Mouse (Mus musculus) forebrain, postnatal 0 days (tissue): ENCODE results near the gene Axin2. TPM values are rescaled to one million over a fixed set of nuclear protein-coding genes. Genes with fewer than 3 reads are reported as not detected.
A peak's percentile ranks its signal among the peaks of the same experiment; 100 is the strongest.

Experiments used
- ATAC-seq: fragments of 200-750 bp; cut with Nextera tagmentation; 2 replicates; pipeline ENCODE4 v1.8.0; 2017; ENCODE audit warnings: mild to moderate bottlenecking, moderate library complexity
- DNase-seq: peaks from one replicate; pipeline ENCODE4 v3.0.0-alpha.2; 2015
- H3K27ac ChIP-seq: fragments of 300-500 bp; sonication (generic); 2 replicates; pipeline ENCODE4 v1.5.1; 2014; ENCODE audit warnings: low read depth, mild to moderate bottlenecking, antibody characterized with exemption, low read length, moderate library complexity, mixed read lengths
- H3K27me3 ChIP-seq: fragments of 300-500 bp; sonication (generic); 2 replicates; pipeline ENCODE4 v1.6.1; 2014; ENCODE audit warnings: mild to moderate bottlenecking, low read length, mixed read lengths; ENCODE audit not compliant: insufficient read depth
- H3K36me3 ChIP-seq: fragments of 300-500 bp; sonication (generic); 2 replicates; pipeline ENCODE4 v1.6.1; 2014; ENCODE audit warnings: mild to moderate bottlenecking, moderate library complexity; ENCODE audit not compliant: insufficient read depth
- H3K4me1 ChIP-seq: fragments of 300-500 bp; sonication (generic); 2 replicates; pipeline ENCODE4 v1.6.1; 2014; ENCODE audit warnings: antibody characterized with exemption; ENCODE audit not compliant: insufficient read depth
- H3K4me2 ChIP-seq: fragments of 300-500 bp; sonication (generic); 2 replicates; pipeline ENCODE4 v1.6.1; 2014; ENCODE audit warnings: low read depth, mild to moderate bottlenecking, moderate library complexity
- H3K4me3 ChIP-seq: fragments of 300-500 bp; sonication (generic); 2 replicates; pipeline ENCODE4 v1.5.1; 2014; ENCODE audit warnings: low read depth, low read length, mixed read lengths
- H3K9ac ChIP-seq: fragments of 300-500 bp; sonication (generic); 2 replicates; pipeline ENCODE4 v1.6.1; 2014; ENCODE audit warnings: mild to moderate bottlenecking
- H3K9me3 ChIP-seq: fragments of 300-500 bp; sonication (generic); 2 replicates; pipeline ENCODE4 v1.6.1; 2016; ENCODE audit warnings: low read length
- CTCF ChIP-seq: sonication (generic); IDR thresholded peaks from 2 replicates; pipeline ENCODE4 v1.5.1; 2016; ENCODE audit warnings: antibody characterized with exemption, control low read depth, low read depth
- WGBS: fragments of 180-500 bp; shearing (Covaris S2); extraction: QIAGEN DNeasy Blood & Tissue Kit; methylation state at CpG from one replicate; pipeline ENCODE4 v1.1.7; 2014; 5-methylcytosine and 5-hydroxymethylcytosine counted together
- polyA plus RNA-seq: library from polyadenylated mRNA; unstranded; fragments of >200 nt; fragmentation: Nextera tagmentation; extraction: Ambion mirVana; gene quantifications from 2 replicates; pipeline ENCODE4 v1.2.1, GENCODE M21; 2015
- total RNA-seq: library from RNA; depleted of rRNA; stranded (reverse); fragments of >200 nt; gene quantifications from 2 replicates; pipeline ENCODE4 v1.2.3, GENCODE M21; 2014

Axin2 gene
- total and polyA plus RNA-seq, 2 experiments from 2014 or later: 5.0 to 35.6 TPM

- Histone ChIP-seq H3K27ac (no peak overlapping the region), H3K4me1 (no peaks in the 10 kb centered on the region), H3K9me3 (no peaks in the 10 kb centered on the region), H3K27me3 (no peaks in the 10 kb centered on the region), H3K36me3 (no peaks in the 10 kb centered on the region), H3K4me3 (no peak overlapping the region), H3K9ac (no peak overlapping the region), H3K4me2 (no peak overlapping the region)
- no peak for DNase-seq
- no peak for TF ChIP-seq CTCF
- no peak for ATAC-seq
- WGBS: 48% methylated on average over 7 of the region's 7 CpGs
These were observed 65.7 kb downstream of the Axin2 start for GRCm38 (mm10) chr11:108985836-108986235.

- H3K27me3 ChIP-seq: no peaks in the 10 kb centered on the region
- no peak overlapping the region for H3K4me2 ChIP-seq
- WGBS: 61% methylated on average over 3 of the region's 3 CpGs
- no peaks in the 10 kb centered on the region for H3K4me1 ChIP-seq
- peak; percentile 78 for ATAC-seq
- no peaks in the 10 kb centered on the region for H3K9me3 ChIP-seq
- H3K4me3 ChIP-seq: no peak overlapping the region
- no peak for TF ChIP-seq CTCF
- peak; percentile 49 for DNase-seq
- H3K36me3 ChIP-seq: no peaks in the 10 kb centered on the region
- no peak overlapping the region for H3K27ac ChIP-seq
- H3K9ac ChIP-seq: no peak overlapping the region
These were observed 67.1 kb downstream of the Axin2 start for GRCm38 (mm10) chr11:108987226-108987625.

- H3K9ac ChIP-seq: no peak overlapping the region
- WGBS: 82% methylated on average over 4 of the region's 4 CpGs
- H3K36me3 ChIP-seq: no peaks in the 10 kb centered on the region
- no peak overlapping the region for H3K27ac ChIP-seq
- DNase-seq: no peak
- no peaks in the 10 kb centered on the region for H3K9me3 ChIP-seq
- no peak for TF ChIP-seq CTCF
- H3K27me3 ChIP-seq: no peaks in the 10 kb centered on the region
- no peak overlapping the region for H3K4me2 ChIP-seq
- no peak overlapping the region for H3K4me3 ChIP-seq
- ATAC-seq: no peak
- no peaks in the 10 kb centered on the region for H3K4me1 ChIP-seq
These were observed 67.6 kb downstream of the Axin2 start for GRCm38 (mm10) chr11:108987705-108988104.

GRCm38 (mm10) chr11:108988258-108988657, 68.1 kb downstream of the Axin2 start:
- DNase-seq (no peak), ATAC-seq (no peak)
- no peaks in the 10 kb centered on the region for H3K4me1 ChIP-seq
- no peaks in the 10 kb centered on the region for H3K27me3 ChIP-seq
- H3K9me3 ChIP-seq: no peaks in the 10 kb centered on the region
- H3K9ac ChIP-seq: no peak overlapping the region
- H3K27ac ChIP-seq: no peak overlapping the region
- TF ChIP-seq CTCF: no peak
- H3K4me3 ChIP-seq: no peak overlapping the region
- H3K4me2 ChIP-seq: no peak overlapping the region
- 93% methylated on average over 6 of the region's 6 CpGs for WGBS
- no peaks in the 10 kb centered on the region for H3K36me3 ChIP-seq

GRCm38 (mm10) chr11:108989940-108990339, 69.8 kb downstream of the Axin2 start:
- H3K9me3 ChIP-seq: no peaks in the 10 kb centered on the region

GRCm38 (mm10) chr11:108993414-108993813, 73.3 kb downstream of the Axin2 start:
- no peak for TF ChIP-seq CTCF
- no peaks in the 10 kb centered on the region for H3K36me3 ChIP-seq
- no peaks in the 10 kb centered on the region for H3K9me3 ChIP-seq
- H3K4me2 ChIP-seq: no peak overlapping the region
- no peaks in the 10 kb centered on the region for H3K4me1 ChIP-seq
- no peak overlapping the region for H3K4me3 ChIP-seq
- DNase-seq (no peak), ATAC-seq (no peak)
- no peak overlapping the region for H3K9ac ChIP-seq
- WGBS: 96% methylated on average over 6 of the region's 6 CpGs
- no peak overlapping the region for H3K27ac ChIP-seq
- no peaks in the 10 kb centered on the region for H3K27me3 ChIP-seq

More at GRCm38 (mm10) chr11:108989940-108990339, 69.8 kb downstream of the Axin2 start:
- Histone ChIP-seq H3K4me1 (no peaks in the 10 kb centered on the region), H3K9ac (no peak overlapping the region), H3K36me3 (no peaks in the 10 kb centered on the region), H3K4me3 (no peak overlapping the region), H3K27ac (no peak overlapping the region), H3K4me2 (no peak overlapping the region), H3K27me3 (no peaks in the 10 kb centered on the region)
- ATAC-seq (no peak), DNase-seq (no peak)
- TF ChIP-seq CTCF: no peak
- 81% methylated on average over 8 of the region's 8 CpGs for WGBS

GRCm38 (mm10) chr11:108995196-108995989, 75.2 kb downstream of the Axin2 start:
- no peaks in the 10 kb centered on the region for H3K36me3 ChIP-seq
- H3K27ac ChIP-seq: no peak overlapping the region
- no peaks in the 10 kb centered on the region for H3K27me3 ChIP-seq
- no peaks in the 10 kb centered on the region for H3K4me1 ChIP-seq
- DNase-seq (no peak), ATAC-seq (no peak)
- WGBS: 47% methylated on average over 10 of the region's 10 CpGs
- H3K9ac ChIP-seq: no peak overlapping the region
- no peak overlapping the region for H3K4me2 ChIP-seq
- no peak overlapping the region for H3K4me3 ChIP-seq
- 0 out of 2 replicates have a peak, but pooled peaks cover under 1% of the 10 kb centered on the region for H3K9me3 ChIP-seq
- TF ChIP-seq CTCF: no peak
